Mouse (Mus musculus) embryonic facial prominence, embryonic 10.5 days (tissue): ENCODE data around the gene Cd302. TPM values are rescaled to one million over a fixed set of nuclear protein-coding genes. Genes with fewer than 3 reads are reported as not detected.
A peak's percentile ranks its signal among the peaks of the same experiment; 100 is the strongest.

Experiments
- DNase-seq: peaks from one replicate; pipeline ENCODE4 v3.0.0-alpha.2; 2017; ENCODE audit warnings: low spot score
- H3K27ac ChIP-seq: fragments of 300-500 bp; sonication (generic); replicated peaks from 2 replicates; pipeline ENCODE4 v1.5.1; 2016; ENCODE audit warnings: mild to moderate bottlenecking
- H3K27me3 ChIP-seq: fragments of 300-500 bp; sonication (generic); replicated peaks from 2 replicates; pipeline ENCODE4 v1.6.1; 2016; ENCODE audit warnings: low read depth, mild to moderate bottlenecking; ENCODE audit not compliant: poor library complexity, severe bottlenecking
- H3K36me3 ChIP-seq: fragments of 300-500 bp; sonication (generic); replicated peaks from 2 replicates; pipeline ENCODE4 v1.6.1; 2016; ENCODE audit warnings: mild to moderate bottlenecking, moderate library complexity
- H3K4me1 ChIP-seq: fragments of 300-500 bp; sonication (generic); 2 replicates; pipeline ENCODE4 v1.6.1; 2016
- H3K4me3 ChIP-seq: fragments of 300-500 bp; sonication (generic); 2 replicates; pipeline ENCODE4 v1.5.1; 2016; ENCODE audit warnings: mild to moderate bottlenecking, moderate library complexity
- H3K9me3 ChIP-seq: fragments of 300-500 bp; sonication (generic); 2 replicates; pipeline ENCODE4 v1.6.1; 2016; ENCODE audit warnings: mild to moderate bottlenecking
- WGBS: fragments of 180-500 bp; shearing (Covaris S2); methylation state at CpG from one replicate; pipeline ENCODE4 v1.1.7; 2016; 5-methylcytosine and 5-hydroxymethylcytosine counted together
- polyA plus RNA-seq: library from polyadenylated mRNA; unstranded; fragments of >200 nt; fragmentation: Nextera tagmentation; extraction: Ambion mirVana; gene quantifications from 2 replicates; pipeline ENCODE4 v1.2.1, GENCODE M21; 2016

The Cd302 gene
- polyA plus RNA-seq, 1 experiment from 2014 or later, result 20.8 TPM

DNA sequence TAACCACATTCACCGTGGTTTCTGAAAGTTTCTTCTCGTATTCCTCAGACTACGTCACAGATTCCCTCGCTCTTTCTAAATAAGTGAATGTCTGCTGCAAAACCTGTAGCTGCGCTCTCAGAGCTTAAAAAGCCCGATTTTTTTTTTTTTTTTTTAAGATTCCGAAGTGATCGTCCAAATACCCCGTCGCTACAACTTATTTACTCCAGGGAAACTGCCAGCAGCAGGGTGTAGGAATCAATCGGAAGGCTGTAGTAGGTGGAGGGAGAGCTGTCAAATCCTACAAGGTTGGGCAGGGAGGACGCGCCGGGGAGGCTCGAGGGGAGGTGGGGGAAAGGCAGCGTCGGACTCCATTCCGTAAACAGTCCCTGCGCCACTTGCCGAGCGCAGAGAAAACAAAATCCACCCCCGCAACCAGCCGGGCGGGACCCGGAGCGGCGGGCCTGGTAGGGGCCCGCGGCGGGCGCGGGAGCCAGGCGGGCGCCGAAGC lies 75.1 kb downstream of the Cd302 start:
- Histone ChIP-seq H3K27ac (peak overlapping the region; percentile 99), H3K36me3 (peaks cover 42% of the 10 kb centered on the region), H3K4me1 (peaks cover 23% of the 10 kb centered on the region), H3K27me3 (no peaks in the 10 kb centered on the region), H3K4me3 (peak overlapping the region; percentile 99), H3K9me3 (no peaks in the 10 kb centered on the region)
- peak; percentile 71 for DNase-seq
- 1% methylated on average over 35 of the region's 35 CpGs for WGBS

DNA sequence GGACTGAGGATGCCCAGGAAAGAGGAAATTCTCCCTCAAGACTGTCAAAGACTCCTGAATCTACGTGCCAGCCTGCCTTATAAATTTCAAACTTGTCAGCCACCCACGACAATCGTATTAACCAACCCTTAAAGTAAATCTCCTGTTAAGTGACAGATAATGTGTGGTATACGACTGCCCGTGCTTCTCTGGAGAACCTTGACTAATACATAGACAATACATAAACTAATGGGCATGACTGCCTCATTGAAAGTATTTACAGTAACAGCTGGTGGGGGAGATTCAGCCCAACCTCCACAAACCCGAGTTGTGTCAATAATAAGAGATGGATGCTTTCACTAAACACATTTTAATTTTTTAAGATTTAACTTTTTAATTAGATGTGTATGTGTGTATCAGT lies 78.5 kb downstream of the Cd302 start:
- Histone ChIP-seq H3K27me3 (no peaks in the 10 kb centered on the region), H3K9me3 (no peaks in the 10 kb centered on the region), H3K27ac (no peak overlapping the region), H3K4me3 (no peak overlapping the region), H3K4me1 (peaks cover 9% of the 10 kb centered on the region), H3K36me3 (peaks cover 18% of the 10 kb centered on the region)
- 81% methylated on average over 6 of the region's 6 CpGs for WGBS
- no peak for DNase-seq

DNA sequence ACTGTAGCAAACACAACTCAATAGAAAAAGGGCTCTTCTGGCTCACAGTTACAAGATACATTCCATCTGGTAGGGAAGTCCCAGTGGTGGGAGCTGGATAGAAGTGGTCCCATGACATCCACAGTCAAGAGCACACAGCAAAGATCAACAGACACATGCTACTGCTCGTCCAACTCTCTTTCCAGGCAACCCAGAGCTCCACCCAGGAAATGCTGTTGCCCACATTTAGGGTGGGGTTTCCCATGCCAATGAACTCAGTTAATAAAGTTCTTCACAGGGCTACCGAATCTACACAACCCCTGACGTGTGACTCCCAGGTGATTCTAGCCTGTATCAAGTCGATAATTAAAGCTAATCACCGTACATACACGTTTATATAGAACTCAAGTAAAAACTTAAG lies 80.1 kb downstream of the Cd302 start:
- 89% methylated on average over 6 of the region's 6 CpGs for WGBS
- DNase-seq, result no peak
- Histone ChIP-seq H3K27me3 (no peaks in the 10 kb centered on the region), H3K4me3 (no peak overlapping the region), H3K4me1 (peaks cover 8% of the 10 kb centered on the region), H3K27ac (no peak overlapping the region), H3K9me3 (no peaks in the 10 kb centered on the region), H3K36me3 (peaks cover 18% of the 10 kb centered on the region)

- no peak for DNase-seq
- Histone ChIP-seq H3K4me3 (no peak overlapping the region), H3K9me3 (no peaks in the 10 kb centered on the region), H3K36me3 (peaks cover 18% of the 10 kb centered on the region), H3K4me1 (peaks cover 8% of the 10 kb centered on the region), H3K27ac (no peak overlapping the region), H3K27me3 (no peaks in the 10 kb centered on the region)
- 96% methylated on average over 4 of the region's 4 CpGs for WGBS
These were observed 80.6 kb downstream of the Cd302 start for GRCm38 (mm10) chr2:60203733-60204132.

GRCm38 (mm10) chr2:60202900-60203530 lies 81.3 kb downstream of the Cd302 start:
- Histone ChIP-seq H3K27ac (no peak overlapping the region), H3K9me3 (no peaks in the 10 kb centered on the region), H3K27me3 (no peaks in the 10 kb centered on the region), H3K36me3 (peaks cover 18% of the 10 kb centered on the region), H3K4me3 (no peak overlapping the region), H3K4me1 (peaks cover 4% of the 10 kb centered on the region; the same call in 1 of the 2 replicates)
- no peak for DNase-seq
- 85% methylated on average over 8 of the region's 8 CpGs for WGBS

Other genes with a start within 250 kb of the Cd302 start
- gene Baz2b, start 74.6 kb downstream of the Cd302 start, polyA plus RNA-seq, result 63.4 and 63.6 TPM in 2 replicates
- gene March7, start 74.6 kb downstream of the Cd302 start, polyA plus RNA-seq, result 71.6 and 77.3 TPM in 2 replicates
- 5.6 and 6.6 TPM in 2 replicates for gene Ly75, start 98.8 kb upstream of the Cd302 start, polyA plus RNA-seq